Mouse (Mus musculus): ENCODE data around the gene Trex1. TPM values are rescaled to one million over a fixed set of nuclear protein-coding genes. Genes with fewer than 3 reads are reported as not detected.
A peak's percentile ranks its signal among the peaks of the same experiment; 100 is the strongest.

Trex1 gene
- polyA plus RNA-seq, 1 experiment from 2014 or later: 10.6 TPM

DNA sequence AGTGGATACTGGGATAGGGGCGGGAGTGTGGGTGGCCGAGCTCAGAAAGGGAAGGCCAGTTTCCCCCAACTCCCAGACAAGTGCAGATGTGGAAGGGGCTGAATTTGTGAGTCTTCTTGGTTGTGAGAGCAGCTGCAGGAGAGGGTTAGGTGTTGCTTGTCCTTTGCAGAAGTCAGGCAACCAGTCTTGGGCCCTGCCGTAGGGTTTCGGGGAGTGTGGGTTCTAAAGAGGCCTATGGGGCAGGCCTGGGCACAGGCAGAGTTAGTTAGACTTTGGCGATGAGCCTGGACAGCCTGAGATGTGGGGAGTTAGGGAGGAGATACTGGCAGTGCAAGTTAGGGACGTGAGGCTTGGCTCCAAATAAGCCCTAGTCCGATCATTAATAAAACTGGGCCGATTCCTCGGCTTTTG is 36.7 kb upstream of the Trex1 start:
- peak overlapping the region; percentile 98 for H3K9ac ChIP-seq
- H3K9me3 ChIP-seq (ENCODE audit: low read depth, low read length): no peaks in the 10 kb centered on the region
- H3K4me1 ChIP-seq (ENCODE audit: insufficient read depth): peaks cover 32% of the 10 kb centered on the region
- H3K4me2 ChIP-seq: peak overlapping the region; percentile 87
- peak; percentile 58 for DNase-seq
- H3K36me3 ChIP-seq (ENCODE audit: insufficient read depth): peaks cover 20% of the 10 kb centered on the region
- no peak for TF ChIP-seq CTCF (IDR thresholded peaks at IDR 0.05; ENCODE audit: low read depth)
- 10% methylated on average over 9 of the region's 9 CpGs for WGBS
- no peaks in the 10 kb centered on the region for H3K27me3 ChIP-seq (ENCODE audit: insufficient read depth, low read length)
- H3K27ac ChIP-seq (ENCODE audit: low read depth): peak overlapping the region; percentile 99
- 0 out of 2 replicates have a peak, but pooled peaks have one; percentile 0 for ATAC-seq (ENCODE audit: insufficient read depth)
- peak overlapping the region; percentile 72 for H3K4me3 ChIP-seq (ENCODE audit: low read depth, low read length)

DNA sequence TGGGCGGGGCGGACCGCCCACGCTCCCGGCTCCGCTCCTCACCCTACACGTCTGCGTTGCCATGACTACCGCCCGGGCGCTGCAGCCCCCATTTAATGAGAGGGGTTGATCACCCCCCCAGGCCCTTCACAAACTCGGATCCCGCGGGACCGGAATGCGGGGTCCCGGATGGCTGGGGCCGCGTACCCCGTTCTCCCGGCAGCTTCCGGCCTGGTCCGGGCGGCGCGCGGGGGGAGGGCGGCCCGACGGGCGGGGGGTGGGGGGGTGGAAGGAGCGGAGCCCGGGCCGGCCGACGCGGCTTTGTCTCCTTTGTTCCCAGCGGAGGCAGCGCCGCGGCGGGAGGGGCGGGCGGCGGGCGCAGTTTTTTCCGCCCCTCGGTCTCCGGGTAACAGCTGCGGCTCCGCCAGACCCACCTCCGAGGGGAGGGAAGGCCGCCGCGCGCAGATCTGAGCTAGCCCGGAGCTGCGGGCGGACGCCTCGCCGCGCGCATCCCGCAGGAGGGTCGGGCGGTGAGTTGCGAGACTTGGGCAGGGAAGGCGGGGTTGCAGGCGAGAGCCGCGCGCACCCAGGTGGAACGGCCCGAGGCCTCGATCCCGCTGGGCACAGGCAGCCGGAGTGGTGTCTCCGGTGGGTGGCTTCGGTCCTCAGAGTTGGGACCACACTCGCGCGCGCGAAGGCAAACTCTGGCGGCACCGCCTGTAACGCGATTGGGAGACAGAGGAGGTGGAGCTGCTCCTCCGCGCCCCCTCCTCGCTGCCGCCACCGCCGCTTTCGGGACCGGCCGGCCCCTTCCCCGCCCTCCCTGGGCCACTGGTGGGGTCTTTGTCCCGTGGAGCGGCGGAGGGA is 35.8 kb upstream of the Trex1 start, which contains the start of gene Plxnb1:
Gene Plxnb1, plus strand, starts transcription at position 253 of the 846 bp plus-strand sequence.
- Histone ChIP-seq H3K4me3 (ENCODE audit: low read depth, low read length) (peak within 1 kb of the TSS; percentile 72), H3K27me3 (ENCODE audit: insufficient read depth, low read length) (no peaks in the 10 kb centered on the region), H3K27ac (ENCODE audit: low read depth) (peak within 1 kb of the TSS; percentile 99), H3K36me3 (ENCODE audit: insufficient read depth) (peaks cover 13% of the 10 kb centered on the region), H3K9me3 (ENCODE audit: low read depth, low read length) (no peaks in the 10 kb centered on the region), H3K4me2 (peak within 1 kb of the TSS; percentile 87), H3K4me1 (ENCODE audit: insufficient read depth) (peaks cover 32% of the 10 kb centered on the region), H3K9ac (peak within 1 kb of the TSS; percentile 98)
- TF ChIP-seq CTCF (IDR thresholded peaks at IDR 0.05; ENCODE audit: low read depth): no peak
- WGBS: under 1% methylated on average over 89 of the region's 102 CpGs
- DNase-seq (peak; percentile 88), ATAC-seq (ENCODE audit: insufficient read depth) (peak; percentile 57)

GRCm38 (mm10) chr9:109094553-109095136 is 35.1 kb upstream of the Trex1 start:
- DNase-seq: peak; percentile 67
- peak overlapping the region; percentile 72 for H3K4me3 ChIP-seq (ENCODE audit: low read depth, low read length)
- H3K4me1 ChIP-seq (ENCODE audit: insufficient read depth): peaks cover 32% of the 10 kb centered on the region
- no peaks in the 10 kb centered on the region for H3K9me3 ChIP-seq (ENCODE audit: low read depth, low read length)
- WGBS: 2% methylated on average over 21 of the region's 21 CpGs
- H3K4me2 ChIP-seq: peak overlapping the region; percentile 87
- peak; percentile 11 for ATAC-seq (ENCODE audit: insufficient read depth)
- H3K27me3 ChIP-seq (ENCODE audit: insufficient read depth, low read length): no peaks in the 10 kb centered on the region
- peak overlapping the region; percentile 99 for H3K27ac ChIP-seq (ENCODE audit: low read depth)
- peak overlapping the region; percentile 98 for H3K9ac ChIP-seq
- no peak for TF ChIP-seq CTCF (IDR thresholded peaks at IDR 0.05; ENCODE audit: low read depth)
- H3K36me3 ChIP-seq (ENCODE audit: insufficient read depth): peaks cover 10% of the 10 kb centered on the region; the same call in 1 of the 2 replicates

- 7% methylated on average over 11 of the region's 11 CpGs for WGBS
- DNase-seq (peak; percentile 55), ATAC-seq (ENCODE audit: insufficient read depth) (no peak; the same call in 1 of the 2 replicates)
Measured at GRCm38 (mm10) chr9:109093786-109094552, 34.4 kb upstream of the Trex1 start.

DNA sequence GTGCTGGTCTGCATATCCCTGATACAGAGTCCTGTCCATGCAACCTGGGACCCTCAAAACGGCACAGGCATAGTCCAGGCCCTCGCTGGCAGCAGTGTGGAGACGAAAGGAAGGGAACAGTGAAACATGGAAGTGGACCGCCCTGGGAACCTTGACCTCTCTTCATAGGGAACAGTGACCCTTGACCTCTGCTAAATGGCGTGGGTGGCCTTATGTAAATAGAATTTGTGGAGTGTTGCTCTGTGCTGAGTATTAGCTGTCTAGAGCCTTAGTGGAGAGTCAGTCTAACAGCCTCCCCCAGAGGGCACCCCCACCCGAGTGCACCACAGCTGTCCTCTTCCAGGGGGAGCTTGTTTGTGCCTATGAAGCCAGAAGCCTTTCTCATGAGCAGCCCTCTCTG is 33.3 kb upstream of the Trex1 start:
- no peak for ATAC-seq (ENCODE audit: insufficient read depth)
- peaks cover 13% of the 10 kb centered on the region; the same call in 1 of the 2 replicates for H3K36me3 ChIP-seq (ENCODE audit: insufficient read depth)
- WGBS: 42% methylated on average over 6 of the region's 6 CpGs
- DNase-seq: no peak
- H3K4me2 ChIP-seq: no peak overlapping the region
- TF ChIP-seq CTCF (IDR thresholded peaks at IDR 0.05; ENCODE audit: low read depth): no peak
- H3K4me3 ChIP-seq (ENCODE audit: low read depth, low read length): no peak overlapping the region
- H3K9me3 ChIP-seq (ENCODE audit: low read depth, low read length): no peaks in the 10 kb centered on the region
- H3K27ac ChIP-seq (ENCODE audit: low read depth): no peak overlapping the region
- H3K9ac ChIP-seq: no peak overlapping the region
- no peaks in the 10 kb centered on the region for H3K27me3 ChIP-seq (ENCODE audit: insufficient read depth, low read length)
- H3K4me1 ChIP-seq (ENCODE audit: insufficient read depth): peaks cover 17% of the 10 kb centered on the region

More at GRCm38 (mm10) chr9:109093786-109094552, 34.4 kb upstream of the Trex1 start:
- Histone ChIP-seq H3K27me3 (ENCODE audit: insufficient read depth, low read length) (no peaks in the 10 kb centered on the region), H3K27ac (ENCODE audit: low read depth) (peak overlapping the region; percentile 99), H3K36me3 (ENCODE audit: insufficient read depth) (peaks cover 13% of the 10 kb centered on the region; the same call in 1 of the 2 replicates), H3K9ac (peak overlapping the region; percentile 98; the same call in 1 of the 2 replicates), H3K4me2 (peak overlapping the region; percentile 87), H3K4me1 (ENCODE audit: insufficient read depth) (peaks cover 28% of the 10 kb centered on the region), H3K9me3 (ENCODE audit: low read depth, low read length) (no peaks in the 10 kb centered on the region), H3K4me3 (ENCODE audit: low read depth, low read length) (peak overlapping the region; percentile 72)
- no peak for TF ChIP-seq CTCF (IDR thresholded peaks at IDR 0.05; ENCODE audit: low read depth)

- Histone ChIP-seq H3K4me3 (ENCODE audit: low read depth, low read length) (no peak overlapping the region), H3K4me1 (ENCODE audit: insufficient read depth) (peaks cover 14% of the 10 kb centered on the region), H3K9me3 (ENCODE audit: low read depth, low read length) (no peaks in the 10 kb centered on the region), H3K27me3 (ENCODE audit: insufficient read depth, low read length) (no peaks in the 10 kb centered on the region), H3K36me3 (ENCODE audit: insufficient read depth) (peaks cover 13% of the 10 kb centered on the region; the same call in 1 of the 2 replicates), H3K27ac (ENCODE audit: low read depth) (no peak overlapping the region), H3K4me2 (no peak overlapping the region), H3K9ac (no peak overlapping the region)
- 81% methylated on average over 8 of the region's 8 CpGs for WGBS
- ATAC-seq (ENCODE audit: insufficient read depth): no peak
- DNase-seq: no peak
- no peak for TF ChIP-seq CTCF (IDR thresholded peaks at IDR 0.05; ENCODE audit: low read depth)
Measured at GRCm38 (mm10) chr9:109091802-109092201, 32.3 kb upstream of the Trex1 start.

All from lung, embryonic 14.5 days (tissue).